Mouse (Mus musculus) inflammation-experienced regulatory T-cells, adult 6 months (primary cell): ENCODE measurements at regions not wholly inside any gene's neighbourhood (a gene's known extent, or its start where the extent isn't known, plus 50 kb on each side); places are given as distances from the start of the nearest gene placed in this dataset.

Experiments used
- ATAC-seq: one replicate; pipeline ENCODE4 v1.8.0; 2017

DNA sequence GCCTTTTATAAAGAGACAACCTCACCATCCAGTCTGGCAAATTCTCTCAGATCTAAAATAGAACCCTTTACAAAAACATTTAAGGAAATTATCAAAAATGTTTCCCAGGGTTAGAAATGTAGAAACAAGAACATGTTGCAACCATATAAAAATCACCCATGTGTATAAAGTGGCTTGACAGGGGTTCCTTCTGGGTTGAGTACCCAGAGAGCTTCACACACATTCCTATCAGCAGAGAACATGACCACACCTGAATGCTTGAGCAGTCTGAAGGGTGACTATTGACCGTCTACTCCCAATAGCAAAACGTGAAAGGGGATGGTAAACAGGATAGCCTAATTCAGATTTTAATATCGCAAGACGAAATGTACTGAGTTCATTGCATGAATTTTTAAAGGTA, 57.8 kb upstream of the Zfand5 start:
- no peak for ATAC-seq

GRCm38 (mm10) chr19:21193461-21193860, 78.6 kb upstream of the Zfand5 start:
- ATAC-seq: no peak

GRCm38 (mm10) chr19:21192576-21192975, 79.5 kb upstream of the Zfand5 start:
- ATAC-seq: no peak

DNA sequence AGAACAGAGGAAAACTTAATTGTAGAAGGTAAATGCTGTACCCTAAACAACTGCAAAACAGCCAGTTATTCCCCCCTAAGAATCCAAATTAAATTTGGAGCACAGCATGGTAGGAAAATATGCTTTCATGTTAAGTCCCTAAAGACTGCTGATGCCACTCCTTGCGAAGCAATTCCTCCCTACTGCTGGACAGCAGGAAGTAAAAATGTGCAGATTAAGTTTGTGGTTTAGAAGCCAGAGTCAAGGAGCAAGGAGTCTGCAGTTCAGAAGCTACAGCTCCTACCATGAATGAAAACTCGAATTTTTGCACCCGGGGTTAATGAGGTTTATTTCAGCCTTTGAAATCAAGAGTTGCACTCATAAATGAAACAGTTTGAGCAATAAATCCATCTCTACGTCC, 82.9 kb upstream of the Zfand5 start:
- ATAC-seq: no peak

DNA sequence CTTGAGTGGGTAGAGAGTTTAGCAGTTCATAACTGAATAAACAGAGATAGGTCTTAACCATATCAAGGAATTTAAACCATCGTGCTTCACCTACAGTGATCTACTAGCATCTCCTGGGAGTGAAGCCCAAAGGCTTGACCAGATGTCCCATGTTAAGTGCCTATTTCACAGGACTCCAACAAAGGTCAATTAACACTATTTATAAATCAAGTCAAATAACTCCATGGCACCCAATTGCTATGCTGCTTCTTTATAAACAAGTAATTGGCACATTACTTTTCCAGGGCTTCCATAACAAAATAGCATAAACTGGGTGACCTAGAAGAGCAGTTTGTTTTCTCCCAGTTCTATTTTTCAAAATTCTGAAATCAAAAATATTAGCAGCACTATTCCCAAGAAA, 85.4 kb upstream of the Zfand5 start:
- ATAC-seq: no peak

- no peak for ATAC-seq
Observed at GRCm38 (mm10) chr19:21186016-21186415, 86.1 kb upstream of the Zfand5 start.

DNA sequence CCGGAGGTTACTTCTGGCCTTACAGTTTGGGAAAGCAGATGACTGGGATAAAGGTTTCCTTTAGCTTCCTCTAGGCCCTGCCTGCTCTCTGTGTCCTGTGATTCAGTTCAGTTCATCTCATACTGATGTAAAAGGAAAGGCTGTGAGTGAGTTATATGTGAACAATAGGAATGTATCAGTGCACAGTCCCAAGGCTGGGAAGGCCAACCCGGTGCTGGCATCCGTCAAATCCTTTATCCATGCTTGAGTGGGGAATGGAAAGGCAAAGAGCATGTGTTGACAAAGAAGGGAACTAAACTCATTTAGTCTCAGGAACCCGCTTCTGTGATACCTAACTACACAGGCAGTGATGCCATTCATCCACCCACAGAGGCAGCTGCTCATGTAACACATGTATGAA, 89.0 kb upstream of the Zfand5 start:
- no peak for ATAC-seq

- ATAC-seq: no peak
Observed at GRCm38 (mm10) chr19:21179886-21180285, 92.2 kb upstream of the Zfand5 start.

- ATAC-seq: no peak
Observed at GRCm38 (mm10) chr19:21175426-21175831, 96.6 kb upstream of the Zfand5 start.

- ATAC-seq: no peak
Observed at GRCm38 (mm10) chr19:21174636-21175035, 97.4 kb upstream of the Zfand5 start.

- ATAC-seq: peak; percentile 32
Observed at GRCm38 (mm10) chr19:21173896-21174483, 98.1 kb upstream of the Zfand5 start.

DNA sequence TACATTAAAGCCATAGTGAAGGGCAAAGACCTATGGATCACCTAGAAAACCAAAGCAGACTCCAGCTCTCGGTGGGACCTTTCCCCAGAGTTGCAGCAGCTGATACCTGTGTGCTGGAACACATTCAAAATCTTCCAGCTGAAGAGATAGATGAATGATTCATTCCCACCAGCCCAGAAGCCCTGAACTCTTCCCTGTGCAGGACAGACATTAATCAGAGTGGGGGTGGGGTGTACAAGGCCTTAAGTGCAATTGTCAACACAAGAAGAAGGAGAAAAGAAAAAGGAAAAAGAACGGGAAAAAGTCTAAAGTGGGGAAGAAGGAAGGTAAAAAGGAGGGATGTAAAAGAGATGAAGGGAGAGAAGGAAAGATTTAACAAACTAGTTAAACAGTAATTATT, 100.9 kb upstream of the Zfand5 start:
- ATAC-seq: no peak

- ATAC-seq: no peak
Observed at GRCm38 (mm10) chr19:21170785-21171184, 101.3 kb upstream of the Zfand5 start.

- ATAC-seq: no peak
Observed at GRCm38 (mm10) chr19:21166939-21167338, 105.1 kb upstream of the Zfand5 start.

DNA sequence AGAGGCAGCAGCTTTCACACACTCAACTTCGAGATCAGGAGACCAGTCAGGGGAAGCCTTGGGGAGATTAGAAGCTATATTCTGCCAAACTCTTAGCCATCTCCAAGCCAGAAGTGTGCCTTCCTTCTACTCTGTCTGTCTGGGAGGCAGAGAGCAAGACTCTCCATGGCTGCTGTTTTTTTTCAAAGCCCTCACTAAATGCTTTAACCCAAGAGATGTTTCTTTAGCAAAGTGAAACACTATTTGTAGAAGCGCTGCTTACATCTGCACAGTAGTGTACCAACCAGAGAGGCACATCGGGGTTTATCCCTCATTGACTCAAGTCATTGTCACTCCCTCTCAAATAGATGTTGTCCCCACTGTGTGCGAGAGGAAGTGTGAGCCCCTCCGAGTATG, 105.6 kb upstream of the Zfand5 start:
- ATAC-seq: no peak

- no peak for ATAC-seq
Observed at GRCm38 (mm10) chr19:21165763-21166464, 106.2 kb upstream of the Zfand5 start.

GRCm38 (mm10) chr19:21163978-21164377, 108.1 kb upstream of the Zfand5 start:
- ATAC-seq: no peak

DNA sequence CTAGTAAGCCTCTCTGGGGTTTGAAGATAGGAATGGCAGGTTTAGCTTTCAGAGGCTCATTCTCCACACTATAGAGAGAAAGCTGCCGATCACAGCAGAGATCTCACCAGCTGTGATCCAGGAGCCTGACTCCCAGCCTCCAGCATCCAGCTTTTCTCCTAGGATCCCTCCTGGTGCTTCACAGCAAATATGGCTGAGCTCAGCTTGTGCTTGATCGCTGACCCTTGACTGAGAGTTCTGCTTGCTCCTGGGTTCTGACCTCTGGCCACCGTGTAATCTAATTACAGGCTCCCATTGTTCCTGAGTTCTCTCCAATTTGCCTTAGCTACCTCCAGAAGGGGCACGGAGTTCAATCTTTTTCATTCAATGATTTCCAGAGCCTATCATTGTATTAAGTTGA, 111.1 kb upstream of the Zfand5 start:
- ATAC-seq: no peak

DNA sequence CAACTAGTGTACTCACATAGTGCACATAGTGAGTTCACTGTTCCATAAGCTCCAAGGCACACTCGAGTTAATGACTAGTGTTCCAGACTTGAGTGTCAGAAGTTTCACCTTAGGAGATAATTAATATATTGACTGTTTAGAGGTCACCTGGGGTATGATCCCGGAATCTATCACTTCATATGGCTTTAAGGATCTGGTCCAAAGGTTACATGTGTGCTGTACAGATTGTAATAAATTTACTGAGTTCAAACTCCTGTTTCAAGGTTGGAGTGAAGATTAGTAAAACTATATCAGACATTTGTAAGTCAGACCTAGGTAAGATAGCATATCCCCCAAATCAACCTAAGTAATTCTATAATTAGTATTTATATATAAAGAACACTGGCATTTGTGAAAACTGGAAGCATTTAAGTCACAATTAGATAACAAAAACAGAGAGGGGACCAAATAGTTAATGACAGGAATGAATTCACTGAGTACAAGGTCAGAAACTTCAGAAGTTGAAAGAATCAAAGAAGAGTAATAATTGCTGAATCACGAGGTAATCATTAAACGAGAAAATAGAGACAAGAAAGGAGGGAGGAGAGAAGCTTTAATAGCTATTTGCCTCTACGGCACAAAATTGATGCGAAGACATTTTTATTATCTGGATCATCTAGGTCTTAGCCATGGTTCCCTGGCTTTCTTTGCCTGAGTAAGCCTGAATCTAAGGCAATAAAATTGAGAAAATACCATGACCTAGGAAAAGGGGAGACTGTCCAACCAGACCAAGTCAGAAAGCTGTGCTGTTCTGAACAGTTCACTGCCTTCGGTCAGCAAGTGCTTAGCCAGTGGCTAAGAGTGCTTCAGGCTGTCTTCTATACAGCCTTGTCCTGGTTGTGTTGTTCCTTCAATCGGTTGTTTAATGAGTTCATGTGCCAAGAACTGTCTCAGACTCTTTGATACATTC, 112.6 kb upstream of the Zfand5 start:
- no peak for ATAC-seq

DNA sequence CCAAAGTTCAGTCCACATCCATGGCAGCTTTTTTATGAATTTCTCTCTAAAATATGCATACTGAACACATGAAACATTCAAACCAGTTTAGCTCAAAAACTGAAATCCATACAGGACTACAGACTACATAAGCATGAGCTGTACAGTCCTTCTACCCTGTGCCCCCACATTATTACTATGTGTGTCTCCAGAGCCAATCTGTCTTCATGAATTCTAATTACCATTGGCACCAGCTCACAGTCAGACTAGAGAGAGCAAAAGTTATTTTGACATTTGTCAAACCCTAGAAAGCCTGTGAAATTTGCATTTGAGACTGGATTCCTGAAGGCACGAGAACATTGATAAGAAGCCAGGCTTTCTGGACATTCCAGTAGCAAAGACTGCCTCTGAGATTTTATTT, 117.9 kb upstream of the Zfand5 start:
- ATAC-seq: no peak

DNA sequence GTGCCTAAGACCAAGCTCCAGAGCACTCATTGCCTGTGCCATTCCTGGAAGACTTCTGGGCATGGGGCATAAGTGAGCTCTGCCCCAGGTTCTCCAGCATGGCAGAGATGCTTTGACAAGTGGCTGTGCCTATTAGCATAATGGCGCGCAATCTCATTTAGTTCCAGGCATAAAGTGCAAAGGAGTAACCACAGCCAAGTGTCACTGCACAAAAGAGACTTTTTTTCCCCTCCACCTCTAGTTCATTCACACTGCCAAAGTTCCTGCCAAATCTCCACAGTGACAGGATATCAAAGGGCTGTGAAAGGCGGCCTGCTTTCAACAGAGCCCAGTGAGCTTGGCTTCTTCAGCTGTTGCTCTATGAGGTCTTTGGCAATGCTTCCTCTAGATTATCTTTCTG, 120.1 kb upstream of the Zfand5 start:
- no peak for ATAC-seq

DNA sequence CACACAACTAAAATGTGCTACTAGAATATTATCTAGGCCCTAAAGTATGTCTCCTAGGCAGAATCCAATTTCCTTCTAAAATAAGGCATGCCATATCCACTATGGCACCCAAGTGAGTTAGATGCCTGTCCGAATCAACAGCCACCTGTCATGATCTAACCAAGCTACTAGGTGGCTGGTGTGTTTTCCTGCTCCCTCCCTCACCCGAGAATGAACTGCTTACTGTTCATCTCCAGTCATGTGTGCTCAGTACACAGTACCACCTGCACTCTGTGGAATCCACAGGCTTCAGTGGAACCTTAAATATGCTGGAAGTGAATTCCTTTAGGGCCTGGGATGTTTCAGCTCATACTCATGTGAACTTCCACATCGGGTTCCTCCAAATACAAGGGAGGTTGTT, 121.2 kb upstream of the Zfand5 start:
- no peak for ATAC-seq

- no peak for ATAC-seq
Observed at GRCm38 (mm10) chr19:21150241-21150640, 121.8 kb upstream of the Zfand5 start.
